Mouse (Mus musculus): Measurements from ENCODE around the gene Dbndd1. TPM values are rescaled to one million over a fixed set of nuclear protein-coding genes. Genes with fewer than 3 reads are reported as not detected.
"Not testable (repeated sequence)": the region's sequence is repeated elsewhere in the genome, so short reads cannot be mapped to it uniquely, and the experiment has no call there.

The Dbndd1 gene
- polyA plus RNA-seq (2017; shearing (Covaris generic)) = under 1 TPM in 1 of 2 experiments, not detected in 1; 0.46 TPM

DNA sequence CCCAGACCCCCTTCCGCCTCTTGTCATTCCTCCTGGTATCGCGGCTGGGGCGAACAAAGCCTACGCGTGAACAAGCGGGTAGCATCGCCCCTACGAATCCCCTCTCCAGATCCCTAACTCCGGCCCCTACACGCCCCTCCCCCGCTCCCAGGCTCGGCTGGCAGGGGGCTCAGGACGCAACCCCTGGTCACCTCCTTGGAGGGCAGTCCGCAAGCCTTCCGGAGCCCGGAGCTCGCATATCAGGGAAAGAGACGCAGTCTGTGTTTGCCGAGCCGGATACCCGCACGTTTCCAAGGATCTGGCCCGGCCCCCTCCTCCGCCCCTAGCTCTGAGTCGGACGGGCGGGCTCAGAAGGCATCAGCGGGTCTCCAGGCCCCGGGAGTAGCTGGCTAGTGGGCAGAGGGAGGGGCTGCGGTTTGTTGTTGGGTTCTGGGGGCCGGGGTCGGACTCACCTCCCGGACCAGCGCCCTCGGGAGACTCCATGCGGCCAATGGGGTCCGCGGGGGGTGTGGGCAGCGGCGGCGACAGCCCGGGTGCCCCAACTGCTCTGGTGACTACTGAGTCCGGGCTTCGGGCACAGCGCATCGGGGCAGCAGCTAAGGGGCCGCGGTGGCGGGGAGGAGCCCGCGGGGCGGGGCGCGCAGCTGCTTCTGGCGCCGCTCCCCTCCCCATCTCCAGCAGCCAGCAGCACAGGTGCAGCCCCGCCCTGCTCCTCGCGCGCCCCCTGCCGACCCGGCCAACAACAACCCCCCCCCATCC lies at the start of gene Dbndd1:
Dbndd1 (minus strand) TSS at position 683 of the 759 bp plus-strand sequence.
- no peak for ATAC-seq

DNA sequence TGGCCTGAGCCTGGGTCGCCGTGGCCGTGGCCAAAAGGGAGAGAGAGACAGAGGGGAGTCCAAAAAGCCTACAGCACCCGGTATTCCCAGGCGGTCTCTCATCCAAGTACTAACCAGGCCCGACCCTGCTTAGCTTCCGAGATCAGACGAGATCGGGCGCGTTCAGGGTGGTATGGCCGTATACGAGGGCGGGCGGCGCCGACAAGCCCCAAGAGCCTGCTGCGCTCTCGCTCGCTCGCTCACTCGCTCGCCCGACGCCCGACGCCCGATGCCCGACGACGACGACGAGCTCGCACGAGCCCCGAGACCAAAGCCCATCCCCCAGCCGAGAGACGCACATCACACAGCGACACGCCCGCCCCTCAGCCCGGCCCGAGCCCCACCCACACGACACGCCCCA lies 49.0 kb upstream of the Dbndd1 start:
- not testable (repeated sequence) for ATAC-seq

DNA sequence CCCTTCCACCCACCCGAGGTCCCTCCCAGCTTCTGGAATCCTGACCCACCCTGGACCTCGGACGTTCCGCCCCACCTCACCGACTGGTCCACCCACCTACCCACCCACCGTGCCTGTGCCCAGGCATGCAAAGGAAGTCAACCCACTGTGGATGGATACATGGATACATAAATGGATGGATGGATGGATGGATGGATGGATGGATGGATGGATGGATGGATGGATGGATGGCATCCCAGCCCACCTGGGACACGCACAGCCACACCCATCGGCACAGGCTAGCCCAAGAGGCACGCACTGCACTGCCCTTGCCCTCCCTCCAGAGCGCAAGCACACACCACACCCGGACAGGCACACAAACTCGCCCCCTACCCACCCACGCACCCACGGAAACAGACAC lies 22.4 kb upstream of the Dbndd1 start:
- not testable (repeated sequence) for ATAC-seq

DNA sequence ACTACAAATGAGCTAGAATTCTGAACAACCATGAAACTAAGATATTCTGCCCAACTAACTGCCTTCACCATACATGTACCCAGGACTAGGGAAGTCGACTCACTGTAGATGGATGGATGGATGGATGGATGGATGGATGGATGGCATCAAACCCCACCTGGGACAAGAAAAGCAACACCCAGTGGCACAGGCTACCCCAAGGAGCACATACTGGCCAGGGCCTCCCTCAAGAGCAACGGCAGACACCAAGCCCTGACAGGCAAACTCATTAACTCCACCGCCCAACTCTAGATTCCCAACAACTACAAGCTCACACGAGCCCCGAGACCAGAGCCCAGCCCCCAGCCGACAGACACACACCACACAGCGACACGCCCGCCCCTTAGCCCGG lies 21.7 kb upstream of the Dbndd1 start:
- no peak for ATAC-seq

DNA sequence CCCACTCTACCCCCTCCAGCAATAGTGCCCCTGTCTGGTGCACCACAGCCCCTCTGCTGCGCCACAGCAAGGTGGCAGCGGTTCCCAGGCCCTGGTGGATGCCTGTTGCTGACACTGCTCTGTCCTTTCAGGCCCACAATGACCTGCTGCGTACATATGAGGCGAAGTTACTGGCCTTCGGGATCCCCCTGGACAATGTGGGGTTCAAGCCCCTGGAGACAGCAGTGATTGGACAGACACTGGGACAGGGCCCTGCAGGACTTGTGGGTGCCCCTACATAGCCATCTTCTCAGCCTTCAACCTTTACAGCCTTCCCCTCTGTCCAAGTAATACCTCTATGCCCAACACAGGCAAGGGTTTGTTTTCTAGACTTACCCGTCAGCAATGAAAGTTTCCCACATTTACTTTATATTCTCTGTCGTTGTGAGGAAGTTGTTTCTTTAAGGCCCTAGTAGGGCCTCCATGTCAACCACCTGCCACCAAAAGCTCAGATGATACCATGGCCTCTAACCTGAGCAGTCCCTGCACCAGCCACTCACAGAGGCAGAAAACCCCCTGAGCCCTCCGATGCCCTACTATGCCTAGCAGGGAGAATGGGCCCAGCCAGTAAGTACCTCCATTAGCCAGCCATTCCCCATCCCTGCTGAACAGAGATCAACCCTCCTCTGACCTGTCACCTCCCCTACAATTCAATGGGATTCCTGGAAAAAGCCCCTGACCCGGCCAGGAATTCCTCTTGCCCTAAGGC lies 21.2 kb upstream of the Dbndd1 start:
- ATAC-seq = no peak

DNA sequence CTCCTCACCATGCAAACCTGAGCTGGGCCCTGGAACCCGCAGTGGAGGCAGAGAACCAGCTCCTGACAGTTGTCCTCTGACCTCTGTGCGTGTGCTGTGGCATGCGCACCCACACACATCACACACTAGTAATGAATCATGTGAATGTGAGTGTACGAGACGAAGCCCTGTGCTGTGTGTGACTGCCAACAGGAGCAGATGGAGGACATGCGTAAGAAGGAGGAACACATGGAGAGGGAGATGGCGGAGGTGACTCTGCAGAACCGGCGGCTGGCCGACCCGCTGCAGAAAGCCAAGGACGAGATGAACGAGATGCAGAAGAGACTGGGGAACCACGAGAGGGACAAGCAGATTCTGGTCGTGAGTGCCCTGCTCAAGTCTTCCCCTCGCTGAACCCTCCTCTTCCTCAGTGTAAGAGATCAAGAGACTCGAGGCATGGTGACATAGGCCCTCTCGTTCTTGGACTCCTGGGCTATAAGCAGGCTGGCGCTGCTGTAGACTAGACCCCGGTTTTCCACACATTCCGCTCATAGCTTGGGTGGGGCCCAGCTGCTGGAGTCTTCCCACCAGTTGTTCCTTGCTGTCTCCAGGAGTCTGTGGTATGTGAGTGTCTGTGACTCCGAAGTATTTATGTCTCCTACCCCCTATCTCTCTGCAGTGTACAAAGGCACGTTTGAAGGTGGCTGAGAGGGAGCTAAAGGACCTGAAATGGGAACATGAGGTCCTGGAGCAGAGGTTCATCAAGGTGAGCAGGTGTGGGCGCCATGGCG lies 12.6 kb upstream of the Dbndd1 start:
- no peak for ATAC-seq

DNA sequence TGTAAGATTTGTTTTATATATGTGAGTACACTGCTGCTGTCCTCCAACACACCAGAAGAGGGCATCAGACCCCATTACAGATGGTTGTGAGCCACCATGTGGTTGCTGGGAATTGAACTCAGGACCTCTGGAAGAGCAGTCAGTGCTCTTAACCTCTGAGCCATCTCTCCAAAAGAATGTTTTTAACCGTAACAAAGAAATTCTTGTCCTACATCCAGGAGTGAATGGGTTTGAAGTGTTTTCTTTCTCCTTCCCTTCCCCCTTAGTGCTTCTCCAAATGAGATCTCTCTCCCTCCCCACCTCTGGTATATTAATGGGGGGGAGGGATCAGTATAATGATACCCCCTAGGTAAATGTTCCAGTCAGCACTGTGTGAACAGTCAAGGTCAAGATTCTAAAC lies 4.8 kb upstream of the Dbndd1 start:
- ATAC-seq = not testable (repeated sequence)

DNA sequence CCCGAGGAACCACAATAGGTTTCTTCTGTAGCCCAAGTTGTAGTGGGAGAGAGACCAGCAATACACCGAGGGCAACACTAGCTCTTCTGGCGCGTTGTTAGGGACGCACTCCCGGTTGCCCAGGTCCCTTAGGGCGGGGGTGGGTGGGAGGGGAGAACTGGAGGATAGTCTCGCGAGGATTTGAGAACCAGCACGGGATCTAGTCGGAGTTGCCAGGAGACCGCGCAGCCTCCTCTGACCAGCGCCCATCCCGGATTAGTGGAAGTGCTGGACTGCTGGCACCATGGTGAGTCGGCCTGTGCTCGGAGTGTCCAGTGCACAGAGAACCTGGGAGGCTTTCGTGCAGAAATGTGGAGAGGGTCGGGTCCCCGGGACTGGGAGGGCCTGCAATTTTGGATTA lies 3.4 kb upstream of the Dbndd1 start, which contains the start of gene Gas8:
Gas8 (plus strand) TSS at position 168 of the 400 bp plus-strand sequence.
- ATAC-seq = peak; percentile 97

DNA sequence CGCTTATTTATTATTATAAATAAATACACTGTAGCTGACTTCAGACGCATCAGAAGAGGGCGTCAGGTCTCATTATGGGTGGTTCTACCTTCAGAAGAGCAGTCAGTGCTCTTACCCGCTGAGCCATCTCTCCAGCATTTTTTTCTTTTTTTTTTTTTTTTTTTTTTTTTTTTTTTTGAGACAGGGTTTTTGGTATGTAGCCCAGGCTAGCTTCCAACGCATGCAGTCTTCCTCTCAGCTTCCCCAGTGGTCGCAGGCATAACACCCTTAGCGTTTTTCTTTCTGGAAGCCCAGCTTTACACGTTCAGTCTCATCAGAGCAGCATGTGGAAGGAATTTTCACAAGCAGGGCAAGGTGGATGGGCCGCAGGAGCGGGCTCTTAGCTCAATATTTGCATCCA lies 2.9 kb upstream of the Dbndd1 start:
- no peak for ATAC-seq

DNA sequence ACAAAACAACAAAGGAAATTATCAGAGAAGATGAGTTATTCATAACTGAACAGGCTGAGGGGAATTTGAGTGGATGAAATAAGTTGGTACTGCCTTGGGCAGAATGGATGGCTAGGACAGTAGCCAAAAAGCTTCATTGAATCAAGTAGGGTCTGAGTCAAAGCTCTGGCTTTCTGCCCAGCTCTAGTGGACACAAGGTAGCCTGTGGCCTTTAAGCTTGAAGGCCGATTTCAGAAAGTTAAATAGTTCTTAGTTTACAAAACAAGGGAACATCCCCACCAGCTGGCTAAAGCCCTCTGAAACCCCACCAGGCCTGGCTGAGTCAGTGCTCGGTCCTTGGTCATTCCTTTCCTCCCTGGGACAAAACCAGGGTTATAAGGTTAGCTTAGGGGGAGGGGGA lies 1.3 kb upstream of the Dbndd1 start:
- no peak for ATAC-seq

DNA sequence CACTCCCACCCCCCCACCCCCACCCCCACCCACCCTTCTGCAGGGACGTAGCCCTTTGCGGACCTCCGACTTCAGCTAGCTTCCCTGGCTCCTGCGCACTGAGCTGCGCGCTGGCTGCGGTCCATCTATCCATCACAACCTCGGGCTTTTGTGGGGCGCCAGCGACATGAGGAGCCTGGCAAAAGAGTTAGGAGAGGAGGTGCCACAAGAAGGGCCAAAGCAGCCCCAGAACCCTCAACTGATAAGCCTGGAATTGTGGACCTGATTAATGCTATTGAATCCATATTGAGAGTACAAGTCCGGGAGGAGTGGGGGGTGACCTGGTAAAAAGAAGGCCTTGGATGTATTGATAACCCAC lies 256 bp upstream of the Dbndd1 start:
- no peak for ATAC-seq

DNA sequence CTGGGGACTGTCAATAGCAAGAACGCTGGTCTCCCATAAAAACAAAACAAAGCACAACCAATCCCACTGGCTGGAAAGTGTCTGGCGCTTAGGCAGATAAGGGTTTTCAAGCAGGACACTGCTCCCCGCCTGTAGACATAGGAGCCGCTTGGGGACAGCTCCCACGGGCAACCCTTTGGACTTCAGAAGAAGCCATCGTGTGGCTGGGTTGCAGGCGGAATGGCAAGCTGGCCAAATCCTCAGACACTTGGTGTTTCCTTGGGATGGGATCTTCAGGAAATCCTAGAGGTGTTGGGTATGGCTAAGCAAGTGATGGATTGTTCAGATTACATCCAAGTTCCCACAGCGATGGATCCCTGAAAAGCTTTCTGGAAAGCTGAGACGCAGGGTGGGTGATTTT lies 1.1 kb downstream of the Dbndd1 start:
- no peak for ATAC-seq

DNA sequence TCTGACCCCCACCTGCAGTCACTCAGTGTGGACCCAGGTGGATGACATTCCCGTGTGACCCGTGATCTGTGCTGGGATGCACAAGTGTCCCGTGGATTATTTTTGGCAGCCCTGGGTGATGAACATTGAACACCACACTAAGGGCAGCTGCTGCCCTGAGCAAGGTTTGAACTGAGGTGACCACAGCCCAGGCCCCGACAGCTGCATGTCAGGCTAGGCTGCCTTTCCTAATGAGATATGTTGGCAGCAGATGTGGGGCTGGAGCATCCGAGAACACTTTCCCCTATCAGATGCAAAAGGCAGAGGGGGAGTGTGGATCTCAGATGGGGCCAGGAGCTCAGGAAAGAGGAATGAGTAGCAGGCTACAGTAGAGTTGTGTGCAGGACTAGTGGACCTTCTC lies 4.4 kb downstream of the Dbndd1 start:
- ATAC-seq = no peak

DNA sequence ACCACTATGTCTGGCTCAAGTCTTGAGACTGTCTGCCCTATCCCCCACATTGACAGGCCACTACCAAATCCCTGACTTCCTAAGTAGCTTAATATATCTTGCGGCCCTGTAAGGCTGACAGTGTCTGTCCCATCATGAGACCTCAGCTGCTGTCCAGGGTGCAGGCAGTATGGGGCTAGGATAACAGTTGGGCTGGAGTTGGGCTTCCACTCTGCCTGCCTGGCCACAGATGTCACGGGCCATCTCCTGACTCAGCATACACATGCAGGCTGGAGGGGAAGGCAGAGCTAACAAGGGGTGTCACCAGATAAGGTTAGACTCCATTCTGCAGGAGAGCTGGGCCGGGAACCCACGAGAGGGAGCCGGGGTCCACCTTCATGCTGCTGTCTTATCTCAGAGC lies 8.1 kb downstream of the Dbndd1 start:
- ATAC-seq = no peak

DNA sequence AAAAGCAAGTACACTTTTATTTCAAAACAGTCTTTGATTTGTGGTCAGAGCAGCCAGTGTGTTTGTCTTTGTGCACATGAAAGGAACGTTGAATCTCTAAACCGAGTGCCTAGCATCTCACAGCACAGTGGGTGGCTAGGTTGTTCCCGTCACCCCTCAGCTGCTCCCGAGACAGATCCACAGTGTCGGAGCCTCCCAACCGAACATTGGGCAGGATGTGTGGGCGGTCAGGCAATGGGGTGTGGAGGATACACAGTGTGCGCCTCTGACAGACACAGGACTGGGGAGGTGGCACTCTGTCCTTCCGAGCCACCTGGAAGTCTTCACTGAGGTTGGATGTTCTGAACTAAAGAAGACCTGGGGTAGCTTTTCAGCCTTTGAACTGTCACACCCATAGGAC lies 9.6 kb downstream of the Dbndd1 start:
- ATAC-seq = no peak

DNA sequence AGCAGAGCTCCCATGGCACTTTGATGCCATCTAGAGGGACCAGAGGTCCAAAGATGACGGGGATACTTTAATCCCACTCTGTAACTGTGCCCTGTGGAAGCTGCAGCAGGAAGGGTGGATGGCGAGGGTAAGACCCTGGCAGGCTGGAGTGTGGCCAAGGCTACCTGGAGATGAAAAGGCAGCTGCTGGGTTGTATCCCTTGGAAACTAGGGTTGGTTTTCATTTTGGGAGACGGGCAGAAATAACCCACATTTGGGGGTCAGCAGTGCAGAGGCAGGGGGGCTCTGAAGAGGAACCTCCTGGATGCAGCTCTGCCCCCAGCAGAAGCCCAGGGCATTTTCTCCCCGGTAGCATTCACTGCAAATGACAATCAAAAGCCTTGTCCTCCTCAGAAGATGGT lies 10.0 kb downstream of the Dbndd1 start:
- no peak for ATAC-seq

DNA sequence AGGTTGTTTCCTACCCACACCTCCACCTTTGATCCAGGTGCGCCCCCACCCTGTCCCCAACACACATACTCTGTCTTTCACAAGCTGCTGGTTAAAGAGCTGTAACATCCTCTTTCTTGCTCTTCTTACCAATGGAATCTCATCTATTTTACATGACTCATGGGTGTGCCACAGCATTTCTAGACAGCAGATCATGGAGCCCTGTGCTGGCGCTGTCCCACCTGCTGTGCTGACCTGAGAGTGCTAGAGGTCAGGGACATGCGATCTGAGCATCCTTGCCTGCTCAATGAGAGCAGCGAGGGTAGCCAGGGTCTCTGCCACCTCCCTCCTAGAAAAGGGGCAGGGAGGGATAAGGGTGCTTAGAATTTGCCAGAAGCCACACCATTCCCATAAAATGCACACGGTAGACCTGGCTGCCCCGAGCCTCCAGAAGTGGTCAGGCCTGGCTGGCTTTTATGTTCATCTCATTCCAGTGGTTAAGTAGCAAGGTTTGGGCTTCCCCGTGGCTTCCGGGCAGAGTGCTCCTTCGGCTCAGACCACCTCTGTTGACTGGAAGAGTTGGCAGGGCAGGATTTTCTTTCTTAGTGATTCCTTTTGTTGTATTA lies 10.6 kb downstream of the Dbndd1 start:
- no peak for ATAC-seq

DNA sequence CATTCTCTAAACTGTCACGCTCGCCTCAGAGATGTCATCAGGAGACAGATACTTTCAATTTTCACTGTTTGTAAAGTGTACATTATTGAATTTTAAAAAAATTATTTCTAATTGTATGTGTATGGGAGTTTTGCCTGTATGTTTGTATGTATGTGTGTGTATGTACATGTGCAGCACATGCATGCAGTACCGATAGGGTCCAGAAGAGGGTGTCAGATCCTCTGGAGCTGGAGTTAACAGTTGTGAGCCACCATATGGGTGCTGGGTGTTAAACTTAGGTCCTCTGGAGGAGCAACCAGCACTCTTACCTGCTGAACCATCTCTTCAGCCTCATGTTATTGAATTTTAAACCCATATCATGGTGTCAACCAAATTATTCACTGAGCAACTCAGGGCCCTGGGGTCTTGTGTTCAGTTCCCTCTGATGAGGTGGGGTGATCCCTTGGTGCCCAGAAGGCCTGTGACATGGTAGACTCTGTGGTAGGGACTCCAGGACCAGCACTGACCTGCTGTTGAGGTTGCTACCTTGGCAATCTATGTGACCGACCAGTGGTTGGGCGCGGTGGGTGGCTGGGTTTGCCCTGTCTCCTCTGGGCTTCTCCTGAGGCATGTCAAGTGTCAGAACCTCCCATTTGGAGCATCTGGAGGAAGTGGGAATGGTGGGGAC lies 11.3 kb downstream of the Dbndd1 start:
- ATAC-seq = no peak

DNA sequence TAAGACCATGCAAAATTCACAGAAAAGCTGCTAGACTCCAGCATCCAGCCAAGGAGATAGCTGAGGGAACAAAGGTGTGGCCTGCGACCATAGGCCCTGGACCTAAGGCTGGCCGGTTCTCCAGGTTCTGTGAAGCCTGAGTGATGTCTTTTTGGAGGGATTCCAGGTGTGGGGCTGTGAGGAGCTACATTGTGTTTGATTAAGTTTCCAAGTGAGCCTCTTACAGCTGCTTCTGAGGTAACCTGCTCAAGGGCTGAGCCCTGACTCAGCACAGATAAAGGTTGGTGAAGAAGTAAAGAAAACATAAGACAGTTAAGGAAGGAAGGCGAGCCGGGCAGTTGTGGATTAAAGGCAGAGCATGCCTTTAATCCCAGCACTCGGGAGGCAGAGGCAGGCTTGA lies 13.1 kb downstream of the Dbndd1 start:
- ATAC-seq = no peak

DNA sequence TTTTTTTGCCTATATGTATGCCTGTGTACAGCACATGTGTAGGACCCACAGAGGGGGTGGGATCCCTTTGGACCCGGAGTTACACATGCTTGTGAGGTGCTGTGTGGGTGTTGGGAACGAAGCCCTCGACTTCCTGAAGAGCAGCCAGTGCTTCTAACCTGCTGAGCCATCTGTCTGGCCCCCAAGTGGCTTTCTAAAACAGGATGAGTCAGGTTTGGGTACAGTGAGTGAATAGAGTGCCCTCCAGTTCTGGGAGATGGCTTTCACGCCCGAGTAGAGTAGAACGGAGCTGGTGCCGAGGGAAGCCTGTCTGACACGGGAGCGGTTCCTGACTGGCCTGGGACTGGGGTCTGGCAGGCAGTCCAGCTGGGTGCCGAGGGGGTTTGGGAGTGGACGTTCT lies 15.7 kb downstream of the Dbndd1 start:
- ATAC-seq = no peak

DNA sequence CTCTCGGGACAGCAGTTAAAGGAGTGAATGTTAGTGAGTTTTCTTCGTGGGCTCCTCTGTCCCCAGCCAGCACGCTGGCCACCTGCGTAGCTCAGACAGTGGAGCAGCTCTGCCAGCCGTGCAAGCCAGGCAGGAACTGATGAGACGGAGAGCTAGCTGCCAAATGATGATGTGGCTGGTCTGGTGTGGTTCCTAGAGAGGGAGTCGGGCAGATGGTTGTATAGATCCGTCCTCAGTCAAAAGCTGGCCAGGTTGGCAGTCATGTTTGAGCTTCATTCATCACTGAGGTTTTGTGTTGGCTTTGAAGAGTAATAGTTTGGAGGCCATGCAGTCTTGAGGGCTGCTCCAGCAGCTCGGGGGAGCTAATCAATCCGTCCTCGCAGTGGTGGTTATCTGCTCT lies 16.3 kb downstream of the Dbndd1 start:
- ATAC-seq = no peak

DNA sequence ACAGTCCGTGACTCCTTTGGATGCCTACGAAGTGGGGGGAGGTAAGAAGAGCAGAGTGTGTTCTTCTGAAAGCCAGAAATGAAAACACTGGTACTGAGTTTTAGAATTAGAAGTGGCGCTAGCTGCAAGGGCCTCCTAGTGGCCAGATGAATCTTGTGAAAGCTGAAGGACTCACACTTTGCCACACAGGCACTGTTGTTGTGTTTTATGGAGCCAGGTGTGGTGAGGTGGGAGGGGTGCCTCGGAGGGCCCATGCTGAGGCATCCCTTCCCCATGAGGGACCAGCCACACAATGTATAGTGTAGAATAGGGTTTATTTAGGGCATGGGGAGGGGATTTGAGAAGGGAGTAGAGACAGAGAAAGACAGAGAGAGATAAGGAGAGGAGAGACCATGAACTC lies 17.6 kb downstream of the Dbndd1 start:
- no peak for ATAC-seq

DNA sequence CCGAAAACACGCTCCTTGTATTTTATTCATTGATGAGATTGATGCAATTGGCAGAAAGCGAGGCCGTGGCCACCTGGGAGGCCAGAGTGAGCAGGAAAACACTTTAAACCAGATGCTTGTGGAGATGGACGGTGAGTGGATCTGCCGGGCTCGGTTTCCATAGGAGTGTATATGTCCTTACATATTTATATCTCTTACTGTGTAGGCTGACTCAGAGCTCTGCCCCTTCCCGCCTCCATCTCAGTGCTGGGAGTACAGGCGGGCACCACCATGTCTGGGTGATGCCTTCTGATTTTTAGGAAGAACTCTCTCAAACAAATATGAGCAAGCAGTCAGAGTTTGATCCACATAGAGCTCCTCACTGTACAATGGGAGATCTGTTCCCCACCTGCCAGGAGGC lies 22.4 kb downstream of the Dbndd1 start:
- ATAC-seq = no peak
